Mouse (Mus musculus): ENCODE measurements around the gene Prdm13. TPM values are rescaled to one million over a fixed set of nuclear protein-coding genes. Genes with fewer than 3 reads are reported as not detected.

Gene Prdm13
- polyA plus RNA-seq (2012; rRNA removed), result 1.6 and 1.8 TPM in 2 replicates

GRCm38 (mm10) chr4:21685595-21686091, at the start of gene Prdm13:
Prdm13 (minus strand) TSS chr4:21685963.

GRCm38 (mm10) chr4:21727615-21728165, 41.9 kb upstream of the Prdm13 start, which contains the start of gene Ccnc:
Ccnc (plus strand) TSS chr4:21727701.

Other genes with a start within 250 kb of the Prdm13 start
- 25.7 and 30.7 TPM in 2 replicates for gene Ccnc, start 41.7 kb upstream of the Prdm13 start, polyA plus RNA-seq (2012; rRNA removed)
- 9.5 and 10.8 TPM in 2 replicates for gene Usp45, start 81.2 kb upstream of the Prdm13 start, polyA plus RNA-seq (2012; rRNA removed)
- 11.1 and 12.4 TPM in 2 replicates for gene Tstd3, start 81.2 kb upstream of the Prdm13 start, polyA plus RNA-seq (2012; rRNA removed)
- 293 and 303 TPM in 2 replicates for gene Pnisr, start 161.6 kb upstream of the Prdm13 start, polyA plus RNA-seq (2012; rRNA removed)
- 6.7 and 6.8 TPM in 2 replicates for gene Coq3, start 193.7 kb upstream of the Prdm13 start, polyA plus RNA-seq (2012; rRNA removed)
- 36.6 and 39.6 TPM in 2 replicates for gene Faxc, start 245.4 kb upstream of the Prdm13 start, polyA plus RNA-seq (2012; rRNA removed)